Mouse (Mus musculus): Measurements from ENCODE around the gene Strn3. TPM values are rescaled to one million over a fixed set of nuclear protein-coding genes. Genes with fewer than 3 reads are reported as not detected.

Gene Strn3
- 10 to 100 TPM; 87.9 to 89.8 TPM for total RNA-seq (2021)
- long read RNA-seq, experiment 1, transcript Strn3-201 (18 exons, 3,046 nt), result minor isoform, 31 of 122 reads
- long read RNA-seq, experiment 1, transcript Strn3-202 (16 exons, 2,791 nt), result major isoform, 56 of 122 reads
- long read RNA-seq, experiment 1, partial matches to known transcripts, result 10 of 122 reads
- long read RNA-seq, experiment 1, other reads (novel, unspliced or antisense), result 25 of 122 reads
- long read RNA-seq, experiment 2, transcript Strn3-201 (18 exons, 3,046 nt), result minor isoform, 17 of 94 reads
- long read RNA-seq, experiment 2, transcript Strn3-202 (16 exons, 2,791 nt), result major isoform, 55 of 94 reads
- long read RNA-seq, experiment 2, partial matches to known transcripts, result 4 of 94 reads
- long read RNA-seq, experiment 2, other reads (novel, unspliced or antisense), result 18 of 94 reads

DNA sequence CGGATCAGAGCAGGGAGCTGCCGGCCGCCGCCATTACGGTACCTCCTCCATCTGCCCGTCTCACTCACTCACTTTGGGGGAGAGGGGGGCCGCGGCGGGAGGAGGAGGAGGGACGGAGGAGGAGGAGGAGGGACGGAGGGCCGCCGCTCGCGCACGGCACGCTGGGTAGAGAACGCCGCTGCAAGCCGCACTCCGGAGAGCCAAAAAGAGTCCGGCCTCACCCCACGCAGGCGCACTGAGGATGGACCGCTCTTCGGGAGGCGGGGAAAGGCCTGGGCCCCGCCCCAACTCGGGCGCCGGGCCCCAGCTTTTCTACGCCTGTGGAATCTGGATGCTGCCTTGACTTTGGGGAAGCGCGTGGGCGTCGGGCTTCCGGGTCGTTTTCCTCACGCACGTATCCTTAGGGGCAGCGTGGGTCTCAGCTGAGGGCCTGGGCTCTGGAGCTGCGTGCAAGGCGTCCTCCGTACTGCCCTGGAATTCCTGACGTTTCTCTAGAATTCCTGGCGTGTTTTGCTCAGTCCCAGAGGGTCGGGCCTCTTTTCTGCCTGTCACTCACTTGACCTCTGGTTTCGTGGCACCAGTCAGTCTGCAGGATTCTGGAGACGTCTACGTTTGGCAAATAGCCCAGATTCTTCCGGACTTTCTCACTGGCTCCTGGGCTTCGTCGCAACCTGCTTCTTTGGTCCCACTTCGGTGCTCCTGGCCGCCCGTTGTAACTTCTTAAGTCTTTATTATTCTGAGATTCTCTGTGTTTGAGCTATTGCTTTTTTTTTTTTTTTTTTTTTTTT, at the start of gene Strn3:
TSS of gene Strn3 (minus strand) at position 53 of the 788 bp plus-strand sequence.
- peak; percentile 94 to 97 for DNase-seq (ENCODE audit: low spot score in 2 of 2)

DNA sequence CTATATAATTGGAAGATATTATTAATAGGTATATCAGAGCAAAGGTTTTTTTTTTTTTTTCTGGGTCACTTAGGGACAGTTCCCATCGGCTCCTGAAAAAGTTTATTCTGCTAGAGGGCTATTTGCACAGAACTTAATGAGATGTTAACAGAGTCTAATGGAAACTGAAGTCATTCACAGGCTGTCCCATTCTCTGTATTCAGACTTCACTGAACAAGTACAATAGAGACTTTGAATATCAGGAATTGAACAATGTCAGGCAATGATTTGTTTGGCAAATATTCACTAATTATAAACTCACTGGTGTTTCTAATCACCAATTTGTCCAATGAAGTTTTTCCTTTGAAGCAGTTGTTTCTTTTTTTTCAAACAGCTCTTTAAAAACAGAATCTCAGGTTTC, 45.1 kb upstream of the Strn3 start:
- DNase-seq (ENCODE audit: low spot score in 2 of 2), result no peak

- DNase-seq (ENCODE audit: low spot score in 2 of 2), result no peak
Measured at GRCm38 (mm10) chr12:51736381-51736780, 44.7 kb upstream of the Strn3 start.

DNA sequence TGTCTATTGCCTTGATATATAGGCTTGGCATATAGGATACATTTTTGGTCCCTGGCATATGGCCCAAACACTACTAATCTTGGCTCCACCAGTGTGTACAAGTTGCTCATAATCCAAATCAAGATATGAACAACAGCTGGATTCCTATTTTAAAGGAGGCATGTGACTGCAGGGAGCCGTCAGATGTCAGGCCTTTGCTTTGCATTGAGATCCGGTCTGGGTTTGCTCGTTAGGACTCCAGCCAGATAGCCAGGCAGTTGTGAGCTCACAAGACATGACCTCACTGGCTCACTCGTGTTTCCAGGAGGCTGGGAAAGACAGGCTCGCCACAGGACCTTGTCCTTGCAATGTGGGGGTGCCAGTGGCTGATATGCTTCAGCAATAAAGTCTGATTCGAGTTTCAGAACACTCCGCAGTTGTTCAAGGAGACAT, 44.2 kb upstream of the Strn3 start:
- no peak for DNase-seq (ENCODE audit: low spot score in 2 of 2)

- DNase-seq (ENCODE audit: low spot score in 2 of 2), result no peak
Measured at GRCm38 (mm10) chr12:51734605-51735211, 43.0 kb upstream of the Strn3 start.

DNA sequence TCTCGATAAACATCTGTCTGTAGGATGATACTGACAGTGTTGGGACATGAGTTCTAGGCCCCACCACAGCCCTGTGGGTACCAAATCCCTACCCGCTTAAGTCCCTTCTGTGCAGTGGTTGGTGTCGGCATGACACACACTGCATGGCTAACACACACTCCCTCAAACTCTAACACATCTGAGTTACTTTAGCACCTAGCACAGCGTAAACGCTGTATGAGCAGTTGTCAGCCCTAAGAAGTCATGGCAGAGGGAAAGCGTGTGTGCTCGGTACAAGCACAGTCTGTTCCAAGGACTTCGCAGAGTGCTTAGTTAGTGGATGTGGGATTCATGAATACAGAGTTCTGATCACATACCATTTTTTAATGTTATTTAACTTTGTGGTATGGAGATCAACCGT, 38.1 kb upstream of the Strn3 start:
- no peak for DNase-seq (ENCODE audit: low spot score in 2 of 2)

- DNase-seq (ENCODE audit: low spot score in 2 of 2), result peak; percentile 21 to 28
Measured at GRCm38 (mm10) chr12:51729058-51729457, 37.4 kb upstream of the Strn3 start.

- no peak for DNase-seq (ENCODE audit: low spot score in 2 of 2)
Measured at GRCm38 (mm10) chr12:51721836-51722235, 30.1 kb upstream of the Strn3 start.

GRCm38 (mm10) chr12:51718617-51719016, 26.9 kb upstream of the Strn3 start:
- no peak for DNase-seq (ENCODE audit: low spot score in 2 of 2)

GRCm38 (mm10) chr12:51712685-51713084, 21.0 kb upstream of the Strn3 start:
- no peak for DNase-seq (ENCODE audit: low spot score in 2 of 2)

DNA sequence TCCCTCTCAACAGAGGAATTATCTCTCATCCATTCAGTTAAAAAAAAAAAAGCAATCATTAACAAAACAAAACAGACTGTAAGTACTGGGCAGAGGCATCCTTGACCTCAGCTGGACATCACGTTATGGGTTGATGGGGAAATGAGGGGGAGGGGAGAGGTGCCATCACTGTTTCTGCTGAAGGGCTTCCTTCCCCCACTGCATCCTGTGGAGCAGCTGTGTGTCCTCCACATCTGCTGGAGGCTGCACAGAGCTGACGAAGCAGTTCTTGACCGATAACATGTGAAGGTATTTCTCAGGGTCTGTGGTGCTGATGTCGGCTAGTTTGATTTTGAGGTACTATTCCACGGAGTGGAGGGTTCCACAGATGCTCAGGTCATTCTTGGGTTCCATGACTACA, 18.5 kb upstream of the Strn3 start:
- no peak for DNase-seq (ENCODE audit: low spot score in 2 of 2)

GRCm38 (mm10) chr12:51709741-51710140, 18.0 kb upstream of the Strn3 start:
- no peak for DNase-seq (ENCODE audit: low spot score in 2 of 2)

DNA sequence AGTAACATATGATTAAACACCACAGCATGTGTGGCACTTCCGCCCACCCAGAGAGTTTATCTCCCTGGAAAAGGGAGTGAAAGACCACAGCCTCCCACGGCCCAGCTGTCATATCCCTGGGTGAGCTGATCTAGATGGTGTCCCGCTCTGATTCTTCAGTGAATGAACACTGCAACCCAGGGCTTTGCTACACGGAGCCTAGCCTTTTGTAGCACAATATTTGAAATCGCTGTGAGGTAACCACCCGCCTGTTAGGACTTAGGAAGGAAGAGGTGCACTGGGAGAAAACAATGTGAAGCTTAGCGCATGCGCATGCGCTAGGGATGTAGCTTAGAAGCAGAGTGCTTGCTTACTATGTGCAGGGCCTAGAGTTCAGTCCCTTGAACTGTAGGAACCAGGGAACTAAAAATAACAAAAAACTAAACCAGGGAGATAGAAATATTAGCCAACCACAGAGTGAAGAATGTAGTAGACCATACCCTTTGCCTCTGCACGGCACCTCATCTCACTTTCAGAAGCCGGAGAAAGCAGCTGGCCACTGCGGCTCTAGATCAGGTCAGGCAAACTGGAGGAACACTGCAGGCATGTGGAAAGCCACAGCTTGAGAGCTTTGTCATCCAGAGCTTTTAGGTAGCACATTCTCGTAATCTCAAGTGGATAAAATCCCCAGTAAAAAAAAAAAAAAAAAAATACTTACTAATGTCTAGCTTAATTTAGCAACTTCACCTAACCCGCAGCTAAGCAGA, 17.4 kb upstream of the Strn3 start:
- peak; percentile 88 to 92 for DNase-seq (ENCODE audit: low spot score in 2 of 2)

DNA sequence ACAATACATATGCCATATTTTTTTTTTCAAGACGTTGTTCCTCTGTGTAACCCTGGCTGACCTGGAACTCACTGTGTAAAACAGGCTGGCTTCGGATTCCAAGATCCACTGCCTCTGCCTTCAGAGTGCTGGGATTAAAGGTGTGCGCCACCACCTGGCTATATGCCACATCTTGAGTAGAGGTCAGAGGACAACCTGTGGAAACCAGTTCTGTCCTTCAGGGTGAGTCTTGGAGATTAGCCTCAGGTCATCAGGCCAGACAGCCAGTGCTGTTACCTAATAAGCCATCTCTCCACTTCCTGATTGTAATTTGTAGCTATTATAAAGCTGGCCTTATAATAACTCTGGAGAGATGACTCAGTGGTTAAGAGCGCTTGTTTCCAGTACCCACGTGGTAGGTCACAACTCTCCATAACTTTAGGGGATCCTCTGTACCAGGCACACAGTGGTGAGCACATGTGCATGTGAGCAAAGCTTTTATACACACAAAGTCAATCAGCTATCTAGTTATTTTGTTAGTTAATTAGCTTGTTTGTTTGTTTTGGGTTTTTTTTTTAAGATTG, 15.1 kb upstream of the Strn3 start:
- DNase-seq (ENCODE audit: low spot score in 2 of 2), result no peak

DNA sequence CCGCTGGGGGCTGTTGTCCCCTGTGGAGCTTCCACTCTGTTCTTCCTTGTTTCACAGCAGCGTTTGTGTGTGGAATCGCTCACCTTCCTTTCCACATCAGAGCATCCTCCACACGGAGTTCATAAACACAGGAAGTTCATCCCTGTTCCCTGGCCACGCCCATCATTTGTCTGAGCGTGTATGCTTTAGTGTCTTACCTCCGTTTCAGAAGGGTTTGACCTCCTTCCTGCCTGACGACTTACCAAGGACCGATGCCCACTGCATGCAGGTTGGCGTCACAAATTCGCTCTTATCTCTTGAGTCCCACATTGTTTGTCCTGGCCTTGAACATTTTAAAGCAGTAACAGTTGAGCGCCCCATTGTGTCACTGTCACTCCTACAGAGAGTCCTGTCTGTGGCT, 14.1 kb upstream of the Strn3 start:
- DNase-seq (ENCODE audit: low spot score in 2 of 2), result no peak

GRCm38 (mm10) chr12:51704572-51704971, 12.9 kb upstream of the Strn3 start:
- DNase-seq (ENCODE audit: low spot score in 2 of 2), result no peak

DNA sequence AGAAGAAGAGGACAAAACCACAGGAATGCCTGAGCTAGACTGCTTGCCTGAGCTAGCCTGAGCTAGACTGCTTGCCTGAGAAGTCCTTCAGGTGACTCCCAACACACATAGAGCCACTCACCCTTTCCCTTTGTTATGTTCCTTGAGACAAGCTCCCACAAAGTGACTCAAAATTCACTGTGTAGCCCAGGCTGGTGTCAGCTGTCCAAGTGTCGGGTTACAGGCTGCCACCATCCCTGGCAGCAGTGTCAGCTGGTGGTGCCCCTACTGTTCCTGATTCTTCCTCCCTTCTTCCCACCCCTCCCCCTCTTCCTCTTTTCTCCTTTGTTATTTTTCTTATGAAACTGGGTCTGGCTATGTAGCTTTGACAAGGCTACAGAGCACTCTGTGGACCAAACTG, 12.2 kb upstream of the Strn3 start:
- no peak for DNase-seq (ENCODE audit: low spot score in 2 of 2)

DNA sequence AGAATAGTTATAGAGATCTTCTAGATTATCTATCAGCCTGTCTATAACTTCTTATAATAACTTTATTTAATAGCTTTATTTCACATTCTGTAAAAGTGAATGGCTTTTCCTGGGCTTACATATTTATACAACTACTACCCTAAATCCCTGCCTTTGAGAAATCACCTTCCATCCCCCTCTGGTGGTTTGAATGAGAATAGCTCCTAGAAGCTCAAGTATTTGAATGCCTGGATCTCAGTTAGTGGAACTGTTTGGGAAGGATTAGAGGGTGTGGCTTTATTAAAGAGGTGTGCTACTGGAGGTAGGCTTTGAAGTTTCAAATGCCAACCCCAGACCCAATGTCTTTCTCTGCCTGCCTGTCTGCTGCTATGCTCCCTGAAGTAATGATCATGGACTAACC, 10.0 kb upstream of the Strn3 start:
- no peak for DNase-seq (ENCODE audit: low spot score in 2 of 2)

DNA sequence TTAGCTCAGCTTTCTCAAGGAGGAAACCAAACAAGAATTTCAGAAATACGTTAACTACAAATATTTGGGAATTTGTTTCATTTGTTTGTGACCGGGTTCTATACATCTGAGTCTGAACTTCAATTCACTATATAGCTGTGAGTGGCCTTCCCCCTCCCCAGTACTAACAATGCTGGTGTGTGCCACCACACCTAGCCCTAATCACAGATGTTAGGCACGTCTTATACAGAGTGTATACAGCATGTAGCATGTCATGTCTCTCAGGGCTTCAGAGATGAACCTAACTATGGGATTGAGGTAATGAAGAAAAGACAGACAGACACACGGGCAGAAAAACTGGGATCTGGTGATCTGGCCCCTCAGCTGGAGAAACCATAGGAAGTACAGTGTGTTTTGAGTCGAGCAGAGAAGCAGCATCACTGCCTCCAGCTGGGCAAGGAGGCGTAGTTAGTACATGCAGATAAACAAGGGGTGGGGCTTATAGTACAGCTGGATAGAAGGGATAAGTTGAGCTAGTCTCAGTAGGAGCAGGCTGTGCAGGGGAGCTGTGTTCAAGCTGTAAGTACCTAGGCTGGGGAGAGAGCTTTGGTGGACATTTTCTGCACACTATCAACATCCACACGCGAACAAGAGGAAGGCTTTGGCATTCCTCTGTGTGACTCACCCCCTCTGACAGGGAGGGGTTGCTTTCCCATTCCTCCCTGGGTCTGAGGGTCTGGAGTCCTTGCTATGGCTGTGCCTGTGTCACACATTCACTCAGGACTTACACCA, 8.1 kb upstream of the Strn3 start:
- no peak for DNase-seq (ENCODE audit: low spot score in 2 of 2)

- no peak for DNase-seq (ENCODE audit: low spot score in 2 of 2)
Measured at GRCm38 (mm10) chr12:51696157-51696556, 4.5 kb upstream of the Strn3 start.
